Mouse (Mus musculus): ENCODE measurements around the gene Ppp1r15a. TPM values are rescaled to one million over a fixed set of nuclear protein-coding genes. Genes with fewer than 3 reads are reported as not detected.
A peak's percentile ranks its signal among the peaks of the same experiment; 100 is the strongest.
"Not testable (repeated sequence)": the region's sequence is repeated elsewhere in the genome, so short reads cannot be mapped to it uniquely, and the experiment has no call there.

Gene Ppp1r15a
- polyA plus RNA-seq, 1 experiment from 2014 or later: 21.6 TPM

GRCm38 (mm10) chr7:45488293-45489204, 37.5 kb downstream of the Ppp1r15a start, which contains the start of gene Dhdh:
Gene Dhdh, minus strand, starts transcription at chr7:45488805.
- 12% methylated on average over 38 of the region's 38 CpGs for WGBS
- H3K27ac ChIP-seq (replicated peaks): peak within 1 kb of the TSS; percentile 61
- H3K9ac ChIP-seq (ENCODE audit: low read length): peak within 1 kb of the TSS; percentile 59
- no peaks in the 10 kb centered on the region for H3K9me3 ChIP-seq (ENCODE audit: control insufficient read depth, low read length)
- DNase-seq (ENCODE audit: low spot score) (peak; percentile 54), ATAC-seq (ENCODE audit: low FRiP score, low TSS enrichment) (peak; percentile 51)
- 0 out of 2 replicates have a peak, but pooled peaks cover under 1% of the 10 kb centered on the region for H3K36me3 ChIP-seq (ENCODE audit: control insufficient read depth, insufficient read depth, low read length)
- H3K4me2 ChIP-seq (replicated peaks; ENCODE audit: low read depth): peak within 1 kb of the TSS; percentile 61
- no peak for TF ChIP-seq CTCF (IDR thresholded peaks at IDR 0.05; ENCODE audit: low read depth)
- no peak for TF ChIP-seq EP300 (optimal IDR thresholded peaks at IDR 0.05)
- H3K4me3 ChIP-seq (ENCODE audit: low read depth, low read length): peak within 1 kb of the TSS; percentile 43
- no peaks in the 10 kb centered on the region for H3K4me1 ChIP-seq (replicated peaks; ENCODE audit: control insufficient read depth, insufficient read depth)
- no peaks in the 10 kb centered on the region for H3K27me3 ChIP-seq (ENCODE audit: control insufficient read depth, insufficient read depth, low read length)

- no peak overlapping the region for H3K9ac ChIP-seq (ENCODE audit: low read length)
- no peak for ATAC-seq (ENCODE audit: low FRiP score, low TSS enrichment)
Observed at GRCm38 (mm10) chr7:45487861-45488292, 38.2 kb downstream of the Ppp1r15a start.

GRCm38 (mm10) chr7:45486761-45487415, 39.2 kb downstream of the Ppp1r15a start, which contains the start of gene Gm45808:
Gene Gm45808, minus strand, starts transcription at chr7:45486811.
- Histone ChIP-seq H3K27ac (replicated peaks) (no peak within 1 kb of the TSS), H3K9me3 (ENCODE audit: control insufficient read depth, low read length) (no peaks in the 10 kb centered on the region), H3K4me1 (replicated peaks; ENCODE audit: control insufficient read depth, insufficient read depth) (no peaks in the 10 kb centered on the region), H3K9ac (ENCODE audit: low read length) (no peak within 1 kb of the TSS), H3K36me3 (ENCODE audit: control insufficient read depth, insufficient read depth, low read length) (no peaks in the 10 kb centered on the region), H3K4me2 (replicated peaks; ENCODE audit: low read depth) (no peak within 1 kb of the TSS), H3K27me3 (ENCODE audit: control insufficient read depth, insufficient read depth, low read length) (no peaks in the 10 kb centered on the region), H3K4me3 (ENCODE audit: low read depth, low read length) (no peak within 1 kb of the TSS)
- no peak for ATAC-seq (ENCODE audit: low FRiP score, low TSS enrichment)
- TF ChIP-seq EP300 (optimal IDR thresholded peaks at IDR 0.05) (no peak), CTCF (IDR thresholded peaks at IDR 0.05; ENCODE audit: low read depth) (no peak)
- no peak for DNase-seq (ENCODE audit: low spot score)
- WGBS: 75% methylated on average over 12 of the region's 12 CpGs

More at GRCm38 (mm10) chr7:45487861-45488292, 38.2 kb downstream of the Ppp1r15a start:
- H3K9me3 ChIP-seq (ENCODE audit: control insufficient read depth, low read length): no peaks in the 10 kb centered on the region
- H3K4me2 ChIP-seq (replicated peaks; ENCODE audit: low read depth): peak overlapping the region; percentile 61; the same call in 1 of the 2 replicates
- no peaks in the 10 kb centered on the region for H3K27me3 ChIP-seq (ENCODE audit: control insufficient read depth, insufficient read depth, low read length)
- H3K4me1 ChIP-seq (replicated peaks; ENCODE audit: control insufficient read depth, insufficient read depth): no peaks in the 10 kb centered on the region
- H3K27ac ChIP-seq (replicated peaks): peak overlapping the region; percentile 61
- 59% methylated on average over 11 of the region's 11 CpGs for WGBS
- peak overlapping the region; percentile 43; the same call in 1 of the 2 replicates for H3K4me3 ChIP-seq (ENCODE audit: low read depth, low read length)
- no peaks in the 10 kb centered on the region for H3K36me3 ChIP-seq (ENCODE audit: control insufficient read depth, insufficient read depth, low read length)
- TF ChIP-seq CTCF (IDR thresholded peaks at IDR 0.05; ENCODE audit: low read depth) (no peak), EP300 (optimal IDR thresholded peaks at IDR 0.05) (no peak)
- DNase-seq (ENCODE audit: low spot score): no peak

GRCm38 (mm10) chr7:45486158-45486557, 39.9 kb downstream of the Ppp1r15a start:
- Histone ChIP-seq H3K27me3 (ENCODE audit: control insufficient read depth, insufficient read depth, low read length) (no peaks in the 10 kb centered on the region), H3K4me3 (ENCODE audit: low read depth, low read length) (no peak overlapping the region), H3K36me3 (ENCODE audit: control insufficient read depth, insufficient read depth, low read length) (no peaks in the 10 kb centered on the region), H3K9ac (ENCODE audit: low read length) (no peak overlapping the region), H3K4me1 (replicated peaks; ENCODE audit: control insufficient read depth, insufficient read depth) (no peaks in the 10 kb centered on the region), H3K9me3 (ENCODE audit: control insufficient read depth, low read length) (no peaks in the 10 kb centered on the region), H3K27ac (replicated peaks) (no peak overlapping the region), H3K4me2 (replicated peaks; ENCODE audit: low read depth) (no peak overlapping the region)
- TF ChIP-seq CTCF (IDR thresholded peaks at IDR 0.05; ENCODE audit: low read depth) (no peak), EP300 (optimal IDR thresholded peaks at IDR 0.05) (no peak)
- DNase-seq (ENCODE audit: low spot score): no peak
- ATAC-seq (ENCODE audit: low FRiP score, low TSS enrichment): no peak
- 52% methylated on average over 7 of the region's 7 CpGs for WGBS

GRCm38 (mm10) chr7:45484985-45485384, 41.1 kb downstream of the Ppp1r15a start:
- not testable (repeated sequence) for H3K4me2 ChIP-seq (replicated peaks; ENCODE audit: low read depth); ATAC-seq (ENCODE audit: low FRiP score, low TSS enrichment); H3K4me3 ChIP-seq (ENCODE audit: low read depth, low read length); H3K27ac ChIP-seq (replicated peaks); H3K36me3 ChIP-seq (ENCODE audit: control insufficient read depth, insufficient read depth, low read length); H3K4me1 ChIP-seq (replicated peaks; ENCODE audit: control insufficient read depth, insufficient read depth); H3K9ac ChIP-seq (ENCODE audit: low read length); H3K9me3 ChIP-seq (ENCODE audit: control insufficient read depth, low read length); H3K27me3 ChIP-seq (ENCODE audit: control insufficient read depth, insufficient read depth, low read length); DNase-seq (ENCODE audit: low spot score)
- 89% methylated on average over 5 of the region's 5 CpGs for WGBS
